Mouse (Mus musculus): Measurements from ENCODE around the gene Mfsd14b.

Gene Mfsd14b

DNA sequence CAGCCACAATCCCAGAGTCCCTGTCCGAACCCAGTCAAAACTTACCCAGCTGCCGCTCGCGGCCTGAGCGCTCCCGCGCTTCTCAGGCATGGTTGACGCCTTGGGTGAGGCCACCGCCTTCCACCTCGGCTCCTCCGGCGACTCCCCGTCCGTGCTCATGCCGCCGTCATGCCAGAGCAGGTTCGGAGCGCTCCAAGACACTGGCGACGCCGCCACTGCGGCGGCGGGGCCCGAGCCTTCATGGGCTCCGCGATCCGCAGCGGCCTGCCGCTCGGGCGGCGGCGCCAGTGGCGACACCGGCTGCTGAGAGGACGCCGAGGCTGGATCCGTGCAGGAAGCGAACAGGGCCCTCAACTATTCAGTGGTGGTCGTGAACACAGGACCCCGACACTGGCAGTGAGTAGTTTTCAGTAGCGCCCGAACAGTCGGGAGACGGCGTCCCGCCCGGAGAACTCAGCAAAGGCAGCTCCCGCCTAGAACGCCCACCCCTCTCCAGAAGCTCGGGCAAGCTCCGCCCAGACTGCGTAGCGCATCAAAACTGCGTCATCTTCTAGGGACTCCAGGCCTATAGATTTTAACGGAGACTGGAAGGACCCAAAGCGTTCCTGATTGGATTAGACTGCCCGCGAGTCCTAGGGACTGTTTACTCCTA, at the start of gene Mfsd14b:
TSS of gene Mfsd14b (minus strand) at position 517 of the 652 bp plus-strand sequence.
- DNase-seq, result peak; percentile 91

DNA sequence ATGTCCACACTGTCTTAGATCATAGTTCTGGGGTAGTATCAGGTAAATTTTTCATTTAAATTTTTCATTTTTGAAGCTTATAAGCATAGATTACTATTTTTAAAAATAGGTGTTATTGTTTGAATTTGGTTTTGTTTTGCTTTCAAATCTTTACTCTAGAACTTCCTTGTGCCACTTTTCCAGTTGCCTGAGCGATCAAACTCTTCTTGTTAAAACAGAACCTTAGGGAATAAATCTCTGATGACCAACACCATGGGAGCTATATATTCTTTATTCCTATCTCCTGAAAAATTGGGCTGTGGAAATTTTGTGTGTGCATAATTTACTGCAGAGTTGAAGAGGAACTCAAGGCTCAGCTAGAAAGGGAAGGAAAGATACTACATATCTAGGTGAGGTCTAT, 37.2 kb upstream of the Mfsd14b start, which contains the start of gene Olfr466:
TSS of gene Olfr466 (plus strand) at position 301 of the 400 bp plus-strand sequence.
- DNase-seq, result no peak

DNA sequence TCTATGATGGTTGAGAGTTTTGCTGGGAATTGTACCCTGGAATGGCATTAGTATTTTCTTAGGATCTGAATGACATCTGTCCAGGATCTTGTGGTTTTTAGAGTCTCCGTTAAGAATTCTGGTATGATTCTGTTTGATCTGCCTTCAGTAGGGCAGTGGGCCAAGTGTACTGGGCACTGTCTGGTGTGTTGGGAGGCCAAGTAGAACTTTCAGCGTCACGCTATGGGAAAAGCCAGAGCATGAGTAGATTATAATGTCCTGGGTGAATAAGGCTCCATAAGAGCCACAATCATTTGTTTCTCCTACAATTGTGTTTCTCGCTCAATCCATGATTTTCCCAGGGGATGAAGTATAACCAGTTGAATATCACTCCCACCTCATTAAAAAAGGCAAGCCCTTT, 25.0 kb upstream of the Mfsd14b start, which contains the start of gene Olfr465-ps1:
TSS of gene Olfr465-ps1 (plus strand) at position 301 of the 400 bp plus-strand sequence.
- DNase-seq, result no peak

DNA sequence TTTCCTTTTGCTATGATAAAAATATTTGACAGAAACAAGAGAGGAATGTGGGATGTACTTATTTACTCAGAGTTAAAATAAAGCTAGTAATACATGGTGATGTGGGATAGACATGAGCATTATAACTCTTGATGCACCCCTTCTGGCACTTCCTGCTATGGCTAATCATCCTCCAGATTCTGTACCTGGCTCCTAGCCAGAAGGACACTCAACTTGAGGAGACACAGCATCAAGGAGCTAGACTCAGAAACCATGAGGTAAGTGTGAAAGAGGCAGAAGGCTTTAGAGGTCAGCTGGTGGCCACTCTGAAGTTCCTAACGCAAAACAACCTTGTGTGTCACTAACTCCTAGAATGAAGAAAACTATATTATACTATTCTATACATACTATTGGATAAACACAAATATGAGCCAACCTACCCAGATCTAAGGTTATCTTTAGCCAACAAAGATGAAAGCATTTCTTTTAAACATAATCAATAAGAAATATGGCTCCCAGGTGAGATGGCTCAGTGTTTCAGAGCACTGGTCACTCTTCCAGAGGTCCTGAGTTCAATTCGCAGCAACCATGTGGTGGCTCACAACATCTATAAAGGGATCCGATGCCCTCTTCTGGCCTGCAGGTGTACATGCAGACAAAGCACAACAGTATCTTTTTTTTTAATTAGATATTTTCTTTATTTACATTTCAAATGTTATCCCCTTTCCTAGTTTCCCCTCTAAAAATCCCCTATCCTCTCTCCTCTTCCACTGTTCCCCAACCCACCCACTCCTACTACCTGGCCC, 14.5 kb upstream of the Mfsd14b start:
- DNase-seq, result peak; percentile 22

DNA sequence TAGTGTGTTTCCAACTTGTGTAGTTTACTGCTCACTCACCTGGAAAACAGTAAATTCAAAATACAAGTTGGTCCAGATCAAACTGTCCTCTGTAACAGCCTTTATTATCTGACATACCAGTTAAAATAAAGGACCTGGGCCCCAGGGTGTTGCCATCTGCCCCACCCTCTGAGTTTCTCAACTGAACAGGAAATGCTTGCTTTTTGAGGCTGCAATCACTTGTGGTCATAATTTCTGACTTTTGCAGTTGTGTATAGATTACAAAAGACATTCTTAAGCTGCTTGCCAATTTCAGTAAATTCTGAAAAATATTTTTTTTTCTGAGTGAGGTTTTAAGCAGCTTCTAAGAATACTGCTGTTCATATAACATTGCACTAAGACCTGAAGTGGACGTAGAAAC, 9.3 kb upstream of the Mfsd14b start:
- peak; percentile 63 for DNase-seq

DNA sequence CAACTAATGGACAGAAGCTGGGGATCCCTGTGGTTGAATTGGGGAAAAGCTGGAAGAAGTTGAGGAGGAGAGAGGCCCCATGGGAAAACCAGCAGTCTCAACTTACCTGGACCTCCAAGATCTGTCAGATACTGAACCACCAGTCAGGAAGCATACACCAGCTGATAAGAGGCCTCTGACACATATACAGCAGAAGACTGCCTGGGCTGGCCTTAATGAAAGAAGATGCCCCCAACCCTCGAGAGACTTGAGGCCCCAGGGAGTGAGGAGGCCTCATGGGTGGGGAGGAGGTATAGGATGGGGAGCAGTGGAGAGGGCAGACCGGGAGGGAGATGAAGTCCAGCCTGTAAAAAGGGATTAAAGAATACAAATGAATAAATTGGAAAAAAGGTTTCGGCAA, 8.2 kb upstream of the Mfsd14b start:
- peak; percentile 18 for DNase-seq

DNA sequence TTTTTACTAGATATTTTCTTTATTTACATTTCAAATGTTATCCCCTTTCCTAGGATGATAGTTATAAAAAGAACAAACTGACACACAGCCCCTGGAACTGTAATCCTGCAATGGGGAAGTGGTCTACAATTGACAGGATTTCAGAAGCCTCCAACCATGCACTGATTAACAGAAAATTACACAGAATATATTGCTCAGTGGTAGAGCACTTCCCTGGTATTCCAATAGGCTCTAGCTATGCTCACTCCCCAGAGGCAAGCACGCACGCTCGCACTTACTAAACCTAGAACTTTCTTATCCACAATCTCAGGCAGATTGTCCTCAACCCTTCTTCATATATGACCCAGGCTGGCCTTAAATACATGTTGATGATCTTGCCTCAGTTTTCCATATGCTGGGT, 464 bp upstream of the Mfsd14b start:
- no peak for DNase-seq

DNA sequence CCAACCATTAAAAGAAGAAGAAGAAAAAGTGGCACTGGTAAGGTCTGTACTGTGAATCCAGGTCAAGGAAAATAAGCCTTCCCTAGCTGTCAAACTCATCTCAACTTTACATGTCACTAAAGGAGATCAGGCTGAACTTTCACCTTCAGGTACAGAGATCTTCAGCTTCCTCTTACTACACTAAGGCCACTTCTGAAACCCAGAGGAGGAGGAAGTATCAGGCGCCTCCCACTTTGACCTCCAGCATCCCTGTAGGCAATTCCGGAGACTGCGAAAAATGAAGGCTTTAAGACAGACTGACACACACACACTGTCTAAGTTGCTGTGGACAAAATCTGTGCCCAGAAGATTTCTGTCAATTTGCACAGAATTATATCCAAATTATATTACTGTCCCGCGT, 814 bp downstream of the Mfsd14b start:
- peak; percentile 46 for DNase-seq

DNA sequence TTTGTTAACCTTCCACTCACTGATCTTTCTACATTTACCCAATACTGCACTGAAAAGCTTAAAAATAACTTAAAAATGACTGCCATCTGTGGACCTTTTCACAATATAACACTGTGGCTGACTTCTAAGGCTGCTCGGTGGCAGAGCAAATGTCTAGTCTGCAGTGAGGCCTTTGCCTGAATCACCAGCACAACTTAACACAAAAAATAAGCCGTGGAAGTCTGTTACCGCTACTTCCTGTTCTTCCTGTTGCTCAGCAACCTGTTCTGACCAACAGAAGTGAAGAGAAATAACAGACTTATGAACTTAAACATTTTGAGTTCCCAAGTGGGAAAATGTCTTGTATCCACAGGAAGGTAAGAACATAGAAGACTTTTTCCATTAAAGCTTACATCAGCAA, 11.5 kb downstream of the Mfsd14b start:
- no peak for DNase-seq

DNA sequence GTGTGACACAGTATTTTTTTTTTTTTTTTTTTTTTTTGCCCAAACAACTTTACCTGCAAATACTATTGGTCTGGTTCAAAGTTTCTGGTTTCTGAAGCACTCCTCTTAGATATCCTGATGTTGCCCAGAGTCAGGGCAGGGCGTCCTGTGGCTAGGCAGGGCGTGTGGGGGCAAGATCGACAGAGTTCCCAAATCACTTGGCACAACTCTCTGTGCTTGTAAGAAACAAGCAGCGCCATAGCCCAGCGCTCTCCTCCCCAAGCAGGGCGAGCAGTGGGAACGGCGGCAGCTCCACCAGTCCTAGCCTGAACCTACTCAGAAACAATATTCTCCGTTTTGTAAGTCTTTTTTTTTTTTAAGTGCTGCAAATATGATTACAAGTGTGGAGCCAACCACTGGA, 12.1 kb downstream of the Mfsd14b start:
- DNase-seq, result no peak

DNA sequence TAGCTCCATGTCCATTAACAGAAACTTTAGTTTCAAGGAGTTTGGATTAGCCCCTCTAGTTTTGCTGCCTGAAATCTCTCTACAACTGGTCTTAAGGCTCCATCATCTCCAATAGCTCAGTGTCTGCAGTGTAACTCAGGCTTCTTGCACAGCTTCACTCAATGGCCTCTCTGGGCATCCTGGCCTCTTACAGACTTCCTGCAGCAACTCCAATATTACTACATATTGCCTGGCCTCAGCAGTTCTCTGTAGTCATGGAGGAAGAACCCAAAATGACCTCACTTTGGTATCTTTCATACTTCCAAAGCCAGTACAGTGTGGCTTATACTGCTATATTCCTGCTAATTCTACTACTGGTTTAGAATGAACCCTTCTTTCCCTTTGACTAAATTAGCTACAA, 15.8 kb downstream of the Mfsd14b start:
- DNase-seq, result no peak

DNA sequence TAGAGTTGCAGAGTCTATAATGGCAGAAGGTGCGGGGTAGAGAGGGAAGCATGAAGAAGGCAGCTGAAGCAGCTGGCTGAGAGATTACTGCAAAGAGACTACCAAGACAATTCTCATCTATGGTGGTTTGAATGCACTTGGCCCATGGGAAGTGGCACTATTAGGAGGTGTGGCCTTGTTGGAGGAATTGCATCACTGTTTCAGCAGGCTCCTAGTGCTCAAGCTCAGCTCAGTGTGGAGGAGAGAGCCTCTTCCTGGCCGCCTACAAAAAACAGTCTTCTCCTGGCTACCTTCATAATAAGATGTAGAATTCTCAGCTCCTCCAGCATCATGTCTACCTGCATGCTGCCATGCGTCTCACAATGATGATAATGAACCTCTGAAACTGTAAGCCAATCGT, 16.9 kb downstream of the Mfsd14b start:
- no peak for DNase-seq

DNA sequence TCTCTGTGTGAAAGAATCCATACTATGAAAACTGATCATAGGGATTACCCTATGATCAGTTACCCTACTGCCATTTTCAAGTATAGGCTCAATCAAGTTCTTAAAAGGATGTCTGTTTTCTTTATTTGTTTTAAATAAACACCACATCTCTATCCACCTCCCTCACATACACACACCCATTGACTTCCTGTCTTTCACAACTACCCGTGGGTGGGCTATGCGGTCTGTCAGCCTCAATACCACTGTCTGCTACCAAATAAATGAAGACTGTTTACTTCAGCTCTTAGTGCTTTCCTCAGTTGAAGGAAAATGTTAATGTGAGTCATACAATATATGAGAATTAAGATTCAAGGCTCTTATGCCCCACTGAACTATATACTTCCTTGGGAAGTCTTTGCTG, 42.8 kb downstream of the Mfsd14b start:
- no peak for DNase-seq

DNA sequence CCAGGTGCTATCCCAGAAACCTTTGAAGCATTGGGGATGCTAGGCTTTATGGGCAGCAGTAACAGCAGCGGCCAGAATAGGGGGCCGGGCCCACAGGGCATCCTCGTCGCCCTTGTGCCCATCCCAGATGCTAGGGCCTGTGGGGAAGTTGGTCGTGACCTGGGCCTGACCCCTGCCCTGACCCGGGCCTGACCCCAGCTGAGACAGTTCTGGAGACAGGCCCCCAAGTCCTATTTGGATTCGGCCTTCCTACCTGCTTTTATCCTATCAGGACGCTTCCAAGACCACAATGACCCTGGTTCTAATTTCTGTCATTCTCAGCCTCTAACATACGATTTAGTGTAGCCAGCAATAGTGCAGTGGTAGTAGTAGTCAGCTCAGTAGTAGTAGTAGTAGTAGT, 60.1 kb downstream of the Mfsd14b start, which contains the start of gene Prss47:
TSS of gene Prss47 (minus strand) at position 101 of the 400 bp plus-strand sequence.
- DNase-seq, result no peak

DNA sequence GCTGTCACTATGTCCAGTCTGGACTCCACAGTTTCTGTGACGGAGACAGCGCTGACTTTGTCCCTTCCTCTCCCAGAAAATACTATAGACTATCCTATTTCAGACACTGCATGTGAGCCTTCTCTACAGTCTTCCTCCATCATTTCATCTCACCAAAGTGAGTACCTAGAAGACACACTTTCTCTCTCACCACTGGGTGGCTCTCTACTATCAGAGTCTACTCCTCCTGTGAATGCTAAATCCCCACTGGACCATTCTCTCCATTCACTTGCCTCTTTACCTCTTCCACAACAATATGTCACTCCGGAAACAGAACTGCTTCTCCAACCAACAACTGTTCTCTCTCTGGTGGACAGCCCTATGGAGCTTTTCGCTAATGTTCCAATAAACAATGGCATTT, 77.7 kb downstream of the Mfsd14b start:
- DNase-seq, result no peak

DNA sequence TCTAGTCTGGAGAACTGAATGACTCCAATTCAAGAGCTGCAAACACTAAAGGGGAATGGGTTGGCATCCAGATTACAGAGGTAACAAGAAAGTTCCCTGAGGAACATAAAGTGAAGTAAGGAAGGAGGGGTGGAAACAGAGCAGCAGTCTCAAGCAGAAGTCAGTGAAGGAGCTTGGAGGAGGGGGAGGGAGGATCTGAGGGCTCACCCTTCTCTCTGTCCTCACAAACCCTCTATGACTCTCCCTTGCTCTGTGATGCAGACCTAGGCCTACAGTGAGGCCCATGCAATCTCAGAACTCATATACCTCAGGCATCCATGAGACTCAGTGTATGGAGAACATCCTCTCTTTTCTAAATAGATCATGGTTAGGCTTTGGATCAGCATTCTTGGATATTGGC, 80.0 kb downstream of the Mfsd14b start, which contains the start of gene Spata31d1c:
TSS of gene Spata31d1c (plus strand) at position 301 of the 400 bp plus-strand sequence.
- DNase-seq, result no peak
